Mouse (Mus musculus) spleen, adult 18-20 months (tissue): ENCODE measurements at regions not wholly inside any gene's neighbourhood (a gene's known extent, or its start where the extent isn't known, plus 50 kb on each side); places are given as distances from the start of the nearest gene placed in this dataset.

ENCODE experiments used
- DNase-seq, 2 experiments: peaks; one replicate each; pipeline ENCODE4 v3.0.0; 2022; ENCODE audit warnings: mixed read lengths in 2 of 2

- DNase-seq: no peak
Measured at GRCm38 (mm10) chr6:133904501-133904900, 50.9 kb upstream of the Kap start.

GRCm38 (mm10) chr6:133934667-133935066, 81.1 kb upstream of the Kap start:
- no peak for DNase-seq

- DNase-seq: no peak
Measured at GRCm38 (mm10) chr6:133935671-133936070, 82.1 kb upstream of the Kap start.

- DNase-seq: no peak
Measured at GRCm38 (mm10) chr6:133959902-133960634, 75.4 kb upstream of the Etv6 start.

- DNase-seq: peak; percentile 21 to 78
Measured at GRCm38 (mm10) chr6:133960713-133961112, 74.8 kb upstream of the Etv6 start.

- no peak for DNase-seq
Measured at GRCm38 (mm10) chr6:133962641-133963040, 72.9 kb upstream of the Etv6 start.

- no peak for DNase-seq
Measured at GRCm38 (mm10) chr6:133963264-133963663, 72.2 kb upstream of the Etv6 start.

GRCm38 (mm10) chr6:133967286-133967685, 68.2 kb upstream of the Etv6 start:
- DNase-seq: no peak

- DNase-seq: no peak
Measured at GRCm38 (mm10) chr6:133972054-133972705, 63.3 kb upstream of the Etv6 start.

- no peak for DNase-seq
Measured at GRCm38 (mm10) chr6:133973205-133973838, 62.2 kb upstream of the Etv6 start.

- DNase-seq: no peak
Measured at GRCm38 (mm10) chr6:133975951-133976350, 59.5 kb upstream of the Etv6 start.

- DNase-seq: no peak
Measured at GRCm38 (mm10) chr6:133976854-133977253, 58.6 kb upstream of the Etv6 start.

GRCm38 (mm10) chr6:133983804-133984514, 51.5 kb upstream of the Etv6 start:
- no peak for DNase-seq

- DNase-seq: no peak
Measured at GRCm38 (mm10) chr6:133984666-133985355, 50.7 kb upstream of the Etv6 start.
